Mouse (Mus musculus) limb, embryonic 14.5 days (tissue): ENCODE measurements around the gene Tnpo2. TPM values are rescaled to one million over a fixed set of nuclear protein-coding genes. Genes with fewer than 3 reads are reported as not detected.
A peak's percentile ranks its signal among the peaks of the same experiment; 100 is the strongest.

Experiments used
- ATAC-seq: fragments of 200-750 bp; cut with Nextera tagmentation; 2 replicates; pipeline ENCODE4 v1.8.0; 2017; ENCODE audit warnings: low read depth, moderate number of reproducible peaks, moderate TSS enrichment; ENCODE audit not compliant: low FRiP score
- DNase-seq: peaks from one replicate; pipeline ENCODE4 v3.0.0-alpha.2; 2015; ENCODE audit warnings: low spot score
- H3K27ac ChIP-seq: fragments of 300-500 bp; sonication (generic); replicated peaks from 2 replicates; pipeline ENCODE4 v1.5.1; 2014; ENCODE audit warnings: low read depth, mild to moderate bottlenecking, low read length, moderate library complexity, mixed read lengths
- H3K27me3 ChIP-seq: fragments of 300-500 bp; sonication (generic); 2 replicates; pipeline ENCODE4 v1.6.1; 2014; ENCODE audit warnings: low read length, mixed read lengths; ENCODE audit not compliant: control insufficient read depth, insufficient read depth
- H3K36me3 ChIP-seq: fragments of 300-500 bp; sonication (generic); 2 replicates; pipeline ENCODE4 v1.6.1; 2014; ENCODE audit warnings: mild to moderate bottlenecking, low read length, moderate library complexity, mixed read lengths; ENCODE audit not compliant: control insufficient read depth, insufficient read depth
- H3K4me1 ChIP-seq: fragments of 300-500 bp; sonication (generic); 2 replicates; pipeline ENCODE4 v1.6.1; 2014; ENCODE audit warnings: antibody characterized with exemption, low read length, mixed read lengths; ENCODE audit not compliant: control insufficient read depth, insufficient read depth
- H3K4me2 ChIP-seq: fragments of 300-500 bp; sonication (generic); replicated peaks from 2 replicates; pipeline ENCODE4 v1.6.1; 2014; ENCODE audit warnings: low read depth, mild to moderate bottlenecking, low read length, moderate library complexity; ENCODE audit not compliant: severe bottlenecking
- H3K4me3 ChIP-seq: fragments of 300-500 bp; sonication (generic); replicated peaks from 2 replicates; pipeline ENCODE4 v1.5.1; 2014; ENCODE audit warnings: low read length
- H3K9ac ChIP-seq: fragments of 300-500 bp; sonication (generic); 2 replicates; pipeline ENCODE4 v1.6.1; 2014; ENCODE audit warnings: mild to moderate bottlenecking, low read depth, low read length, moderate library complexity; ENCODE audit not compliant: severe bottlenecking
- H3K9me3 ChIP-seq: fragments of 300-500 bp; sonication (generic); 2 replicates; pipeline ENCODE4 v1.6.1; 2016; ENCODE audit warnings: low read length; ENCODE audit not compliant: control insufficient read depth
- POLR2A ChIP-seq: fragments of 200-500 bp; IDR thresholded peaks from 2 replicates; pipeline ENCODE4 v1.8.0; 2012; ENCODE audit warnings: inconsistent platforms, mild to moderate bottlenecking, moderate library complexity, borderline replicate concordance; ENCODE audit not compliant: insufficient read depth, insufficient read length; ENCODE audit errors: extremely low read depth
- WGBS: fragments of 180-500 bp; shearing (Covaris S2); extraction: QIAGEN DNeasy Blood & Tissue Kit; methylation state at CpG from one replicate; pipeline ENCODE4 v1.1.7; 2014; 5-methylcytosine and 5-hydroxymethylcytosine counted together
- polyA plus RNA-seq, 2 experiments: library from polyadenylated mRNA; depleted of rRNA in 1 of 2; stranded (reverse) in 1 of 2; unstranded in 1 of 2; fragments of >200 nt; fragmentation: Nextera tagmentation in 1 of 2; extraction: Ambion mirVana in 1 of 2; gene quantifications; 2 replicates each; pipeline versions ENCODE4 v1.2.1 to v1.2.3; 2012 to 2014

Gene Tnpo2
- polyA plus RNA-seq (2012; rRNA removed) (89.9 and 112 TPM in 2 replicates), polyA plus RNA-seq (2014; fragmentation: Nextera tagmentation; extraction: Ambion mirVana) (16.9 and 18.0 TPM in 2 replicates)

- Histone ChIP-seq H3K9me3 (no peaks in the 10 kb centered on the region), H3K4me3 (peak within 1 kb of the TSS; percentile 74), H3K4me2 (peak within 1 kb of the TSS; percentile 88), H3K4me1 (peaks cover 13% of the 10 kb centered on the region), H3K27me3 (no peaks in the 10 kb centered on the region), H3K27ac (peak within 1 kb of the TSS; percentile 98), H3K36me3 (peaks cover 42% of the 10 kb centered on the region), H3K9ac (peak within 1 kb of the TSS; percentile 89)
- ATAC-seq (peak; percentile 92), DNase-seq (peak; percentile 98)
- under 1% methylated on average over 55 of the region's 59 CpGs for WGBS
- TF ChIP-seq POLR2A, result no peak
Measured at GRCm38 (mm10) chr8:85036718-85037365, at the start of gene Tnpo2. TSS of gene Tnpo2 (plus strand) at chr8:85036915.

- H3K27me3 ChIP-seq, result no peaks in the 10 kb centered on the region
- no peak overlapping the region for H3K4me2 ChIP-seq
- DNase-seq (no peak), ATAC-seq (no peak)
- H3K27ac ChIP-seq, result no peak overlapping the region
- no peak overlapping the region for H3K4me3 ChIP-seq
- no peaks in the 10 kb centered on the region for H3K9me3 ChIP-seq
- H3K36me3 ChIP-seq, result no peaks in the 10 kb centered on the region
- H3K4me1 ChIP-seq, result peaks cover 23% of the 10 kb centered on the region
- H3K9ac ChIP-seq, result no peak overlapping the region
- TF ChIP-seq POLR2A, result no peak
- 81% methylated on average over 5 of the region's 5 CpGs for WGBS
Measured at GRCm38 (mm10) chr8:84987388-84987787, 49.3 kb upstream of the Tnpo2 start.

GRCm38 (mm10) chr8:84987903-84988302, 48.8 kb upstream of the Tnpo2 start:
- H3K9me3 ChIP-seq, result no peaks in the 10 kb centered on the region
- no peak overlapping the region for H3K9ac ChIP-seq
- H3K27me3 ChIP-seq, result no peaks in the 10 kb centered on the region
- no peak overlapping the region for H3K27ac ChIP-seq
- no peak for TF ChIP-seq POLR2A
- ATAC-seq (no peak), DNase-seq (no peak)
- H3K4me2 ChIP-seq, result no peak overlapping the region
- no peak overlapping the region for H3K4me3 ChIP-seq
- 61% methylated on average over 2 of the region's 2 CpGs for WGBS
- no peaks in the 10 kb centered on the region for H3K36me3 ChIP-seq
- H3K4me1 ChIP-seq, result peaks cover 23% of the 10 kb centered on the region

- 0 out of 2 replicates have a peak overlapping the region, but pooled peaks have one; percentile 67 for H3K4me3 ChIP-seq
- no peaks in the 10 kb centered on the region for H3K36me3 ChIP-seq
- no peaks in the 10 kb centered on the region for H3K27me3 ChIP-seq
- no peak for TF ChIP-seq POLR2A
- ATAC-seq (no peak), DNase-seq (no peak)
- no peaks in the 10 kb centered on the region for H3K9me3 ChIP-seq
- 6% methylated on average over 15 of the region's 15 CpGs for WGBS
- peak overlapping the region; percentile 75 for H3K4me2 ChIP-seq
- no peak overlapping the region for H3K27ac ChIP-seq
- peaks cover 21% of the 10 kb centered on the region for H3K4me1 ChIP-seq
- H3K9ac ChIP-seq, result no peak overlapping the region
Measured at GRCm38 (mm10) chr8:84989311-84989731, 47.4 kb upstream of the Tnpo2 start.

GRCm38 (mm10) chr8:84989810-84990209, 46.9 kb upstream of the Tnpo2 start:
- Histone ChIP-seq H3K36me3 (0 out of 2 replicates have a peak, but pooled peaks cover 3% of the 10 kb centered on the region), H3K4me3 (peak overlapping the region; percentile 67), H3K27me3 (no peaks in the 10 kb centered on the region), H3K4me2 (peak overlapping the region; percentile 75), H3K4me1 (peaks cover 16% of the 10 kb centered on the region), H3K9ac (peak overlapping the region; percentile 69), H3K9me3 (no peaks in the 10 kb centered on the region), H3K27ac (peak overlapping the region; percentile 44; the same call in 1 of the 2 replicates)
- under 1% methylated on average over 15 of the region's 15 CpGs for WGBS
- DNase-seq (peak; percentile 89), ATAC-seq (peak; percentile 69)
- no peak for TF ChIP-seq POLR2A
